Mouse (Mus musculus) MEL (cell line): Measurements from ENCODE around the gene March10.

Experiments
- CTCF ChIP-seq, 3 experiments: IDR thresholded peaks in 2 of 3; conservative IDR thresholded peaks in 1 of 3; 2 replicates each; pipeline ENCODE4 v1.5.1; 2011 to 2012; ENCODE audit warnings: low read length in 3 of 3, low read depth in 2 of 3, mild to moderate bottlenecking in 2 of 3, improper control_type of control experiment in 1 of 3, inconsistent platforms in 1 of 3, mixed read lengths in 1 of 3, moderate library complexity in 1 of 3; ENCODE audit not compliant: control insufficient read depth in 1 of 3, insufficient read depth in 1 of 3, poor library complexity in 1 of 3, severe bottlenecking in 1 of 3
- EP300 ChIP-seq, 2 experiments: IDR thresholded peaks; 2 replicates each; pipeline ENCODE4 v1.6.1; 2011; ENCODE audit warnings: improper control_type of control experiment in 2 of 2, low read length in 2 of 2, low read depth in 1 of 2, mild to moderate bottlenecking in 1 of 2
- MYC ChIP-seq: IDR thresholded peaks from 2 replicates; pipeline ENCODE4 v1.6.1; 2011; ENCODE audit warnings: low read depth, mild to moderate bottlenecking, low read length, improper control_type of control experiment, moderate library complexity
- POLR2A ChIP-seq, 2 experiments: IDR thresholded peaks; 2 replicates each; pipeline ENCODE4 v1.6.1; 2011 to 2012; ENCODE audit warnings: low read length in 2 of 2, mild to moderate bottlenecking in 2 of 2, control low read depth in 1 of 2, improper control_type of control experiment in 1 of 2, low read depth in 1 of 2, moderate library complexity in 1 of 2; ENCODE audit not compliant: control insufficient read depth in 1 of 2, insufficient read depth in 1 of 2, poor library complexity in 1 of 2
- POLR2AphosphoS2 ChIP-seq: IDR thresholded peaks from 2 replicates; pipeline ENCODE4 v1.6.1; 2011; ENCODE audit warnings: low read length, improper control_type of control experiment
- POLR2AphosphoS5 ChIP-seq: IDR thresholded peaks from 2 replicates; pipeline ENCODE4 v1.6.1; 2012; ENCODE audit warnings: low read depth, borderline replicate concordance, mild to moderate bottlenecking, inconsistent platforms, low read length, moderate library complexity, mixed read lengths
- RCOR1 ChIP-seq: IDR thresholded peaks from 2 replicates; pipeline ENCODE4 v1.6.1; 2012; ENCODE audit warnings: low read depth, mild to moderate bottlenecking, inconsistent platforms, low read length, improper control_type of control experiment
- TAL1 ChIP-seq: IDR thresholded peaks from 2 replicates; pipeline ENCODE4 v1.6.1; 2012; ENCODE audit warnings: mild to moderate bottlenecking, inconsistent platforms, low read length, moderate library complexity, mixed read lengths
- USF1 ChIP-seq: IDR thresholded peaks from 2 replicates; pipeline ENCODE4 v1.6.1; 2014; ENCODE audit warnings: low read depth, mild to moderate bottlenecking, inconsistent platforms, low read length, improper control_type of control experiment, moderate library complexity
- ZKSCAN1 ChIP-seq: IDR thresholded peaks from 2 replicates; pipeline ENCODE4 v1.6.1; 2012; ENCODE audit warnings: low read depth, mild to moderate bottlenecking, inconsistent platforms, low read length, improper control_type of control experiment, moderate library complexity
- ZNF384 ChIP-seq: IDR thresholded peaks from 2 replicates; pipeline ENCODE4 v1.6.1; 2012; ENCODE audit warnings: low read depth, mild to moderate bottlenecking, inconsistent platforms, low read length, improper control_type of control experiment

- no peak for TF ChIP-seq CTCF (IDR thresholded peaks at IDR 0.05 in 2 of 3, conservative IDR thresholded peaks at IDR 0.05 in 1 of 3; ENCODE audit: control insufficient read depth in 1 of 3, insufficient read depth in 1 of 3, low read depth in 2 of 3, low read length in 3 of 3, poor library complexity in 1 of 3, severe bottlenecking in 1 of 3)
- no peak for TF ChIP-seq POLR2A (IDR thresholded peaks at IDR 0.05; ENCODE audit: control insufficient read depth in 1 of 2, insufficient read depth in 1 of 2, low read depth in 1 of 2, low read length in 2 of 2, poor library complexity in 1 of 2)
- no peak for TF ChIP-seq USF1
- no peak for TF ChIP-seq RCOR1
- TF ChIP-seq POLR2AphosphoS2, result no peak
- TF ChIP-seq MYC, result no peak
- TF ChIP-seq ZNF384, result no peak
- no peak for TF ChIP-seq ZKSCAN1
- no peak for TF ChIP-seq POLR2AphosphoS5
- no peak for TF ChIP-seq TAL1
- TF ChIP-seq EP300 (IDR thresholded peaks at IDR 0.05; ENCODE audit: low read depth in 1 of 2, low read length in 2 of 2), result no peak
Measured at GRCm38 (mm10) chr11:105472610-105473009, 16.1 kb upstream of the March10 start.
